Mouse (Mus musculus): ENCODE data around the gene Btbd17. TPM values are rescaled to one million over a fixed set of nuclear protein-coding genes. Genes with fewer than 3 reads are reported as not detected.

Btbd17 gene
- polyA plus RNA-seq, 1 experiment from 2014 or later: 26.4 TPM

DNA sequence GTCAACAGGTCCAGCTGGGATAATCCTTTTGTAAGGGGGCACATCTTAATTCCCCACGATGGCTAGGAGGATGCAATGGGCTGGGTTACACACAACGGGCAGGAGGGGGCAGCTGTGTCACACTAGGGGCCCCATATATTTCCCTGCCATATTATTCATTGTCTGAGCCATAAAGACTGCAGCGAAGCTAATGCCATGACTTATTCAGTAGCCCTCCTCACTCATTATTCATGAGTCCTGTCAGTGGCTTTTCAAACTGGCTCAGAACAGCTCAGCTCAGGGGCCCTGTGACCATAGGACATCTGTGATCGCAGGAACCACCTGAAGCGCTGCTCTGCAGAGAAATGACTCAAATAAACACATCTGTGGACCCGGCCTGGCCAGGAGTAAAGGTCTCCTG, 54.3 kb downstream of the Btbd17 start:
- H3K27ac ChIP-seq (replicated peaks): no peak overlapping the region
- H3K4me1 ChIP-seq: peaks cover 12% of the 10 kb centered on the region
- 21% methylated on average over 6 of the region's 6 CpGs for WGBS

More for the DNA sequence above, 54.3 kb downstream of the Btbd17 start:
- Histone ChIP-seq H3K36me3 (no peaks in the 10 kb centered on the region), H3K4me3 (no peak overlapping the region), H3K27me3 (no peaks in the 10 kb centered on the region), H3K9me3 (no peaks in the 10 kb centered on the region), H3K4me2 (replicated peaks) (no peak overlapping the region), H3K9ac (replicated peaks) (no peak overlapping the region)
- ATAC-seq (replicated peaks): no peak

Other genes with a start within 250 kb of the Btbd17 start
- 787 and 864 TPM in 2 replicates for gene Rpl38, start 127.4 kb downstream of the Btbd17 start, polyA plus RNA-seq (2015; fragmentation: Nextera tagmentation; extraction: Ambion mirVana)
- gene Ttyh2, start 120.5 kb downstream of the Btbd17 start, polyA plus RNA-seq (2015; fragmentation: Nextera tagmentation; extraction: Ambion mirVana): 23.1 and 24.1 TPM in 2 replicates
- 1.9 and 2.6 TPM in 2 replicates for gene Dnaic2, start 68.5 kb downstream of the Btbd17 start, polyA plus RNA-seq (2015; fragmentation: Nextera tagmentation; extraction: Ambion mirVana)
- 0.52 and 0.83 TPM in 2 replicates for gene Kif19a, start 30.6 kb downstream of the Btbd17 start, polyA plus RNA-seq (2015; fragmentation: Nextera tagmentation; extraction: Ambion mirVana)
- gene Gpr142, start 3.0 kb upstream of the Btbd17 start, polyA plus RNA-seq (2015; fragmentation: Nextera tagmentation; extraction: Ambion mirVana): not detected in 2 replicates
- 6.0 and 6.2 TPM in 2 replicates for gene Gprc5c, start 55.2 kb upstream of the Btbd17 start, polyA plus RNA-seq (2015; fragmentation: Nextera tagmentation; extraction: Ambion mirVana)
- 0.46 and 0.88 TPM in 2 replicates for gene Cd300a, start 94.1 kb upstream of the Btbd17 start, polyA plus RNA-seq (2015; fragmentation: Nextera tagmentation; extraction: Ambion mirVana)
- 0.20 TPM in 1 of 2 replicates, not detected in the other for gene Cd300lb, start 138.4 kb upstream of the Btbd17 start, polyA plus RNA-seq (2015; fragmentation: Nextera tagmentation; extraction: Ambion mirVana)
- gene Cd300c, start 173.2 kb upstream of the Btbd17 start, polyA plus RNA-seq (2015; fragmentation: Nextera tagmentation; extraction: Ambion mirVana): not detected in 2 replicates
- gene Cd300ld, start 194.0 kb upstream of the Btbd17 start, polyA plus RNA-seq (2015; fragmentation: Nextera tagmentation; extraction: Ambion mirVana): 0.08 TPM in 1 of 2 replicates, not detected in the other
- gene Cd300c2, start 205.9 kb upstream of the Btbd17 start, polyA plus RNA-seq (2015; fragmentation: Nextera tagmentation; extraction: Ambion mirVana): 1.2 and 1.6 TPM in 2 replicates
- gene Cd300ld2, start 220.2 kb upstream of the Btbd17 start, polyA plus RNA-seq (2015; fragmentation: Nextera tagmentation; extraction: Ambion mirVana): not detected in 2 replicates
- gene Cd300ld4, start 231.1 kb upstream of the Btbd17 start, polyA plus RNA-seq (2015; fragmentation: Nextera tagmentation; extraction: Ambion mirVana): not detected in 2 replicates
- gene Cd300ld5, start 241.8 kb upstream of the Btbd17 start, polyA plus RNA-seq (2015; fragmentation: Nextera tagmentation; extraction: Ambion mirVana): not detected in 2 replicates